Mouse (Mus musculus) ovary, postnatal 10 days (tissue): ENCODE data around the gene Rin3.

Experiments
- DNase-seq: peaks from one replicate; pipeline ENCODE4 v3.0.0; 2022; ENCODE audit warnings: low spot score

The Rin3 gene

GRCm38 (mm10) chr12:102333101-102333500 is 50.3 kb downstream of the Rin3 start:
- DNase-seq, result no peak

DNA sequence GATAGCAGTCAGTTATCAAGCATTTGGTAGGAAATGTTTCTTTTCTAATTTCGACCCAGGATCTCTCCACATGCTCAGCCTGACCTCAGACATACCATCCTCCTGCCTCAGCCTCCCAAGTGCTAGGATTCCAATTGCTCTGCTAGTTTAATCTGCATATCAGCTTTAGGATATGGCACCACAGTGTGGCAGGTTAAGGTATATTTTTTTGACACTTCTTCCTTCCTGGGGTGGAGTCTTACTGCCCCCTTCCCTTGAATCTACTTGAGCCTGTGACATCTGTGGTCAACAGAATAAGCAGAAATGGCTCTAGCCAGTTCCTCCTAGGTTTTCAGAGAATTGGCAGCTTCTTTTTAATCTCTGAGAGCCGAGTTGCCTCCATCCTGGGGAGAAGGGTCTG is 56.2 kb downstream of the Rin3 start:
- DNase-seq, result no peak

- no peak for DNase-seq
Observed at GRCm38 (mm10) chr12:102340471-102340870, 57.6 kb downstream of the Rin3 start.

- DNase-seq, result no peak
Observed at GRCm38 (mm10) chr12:102342147-102342546, 59.3 kb downstream of the Rin3 start.

DNA sequence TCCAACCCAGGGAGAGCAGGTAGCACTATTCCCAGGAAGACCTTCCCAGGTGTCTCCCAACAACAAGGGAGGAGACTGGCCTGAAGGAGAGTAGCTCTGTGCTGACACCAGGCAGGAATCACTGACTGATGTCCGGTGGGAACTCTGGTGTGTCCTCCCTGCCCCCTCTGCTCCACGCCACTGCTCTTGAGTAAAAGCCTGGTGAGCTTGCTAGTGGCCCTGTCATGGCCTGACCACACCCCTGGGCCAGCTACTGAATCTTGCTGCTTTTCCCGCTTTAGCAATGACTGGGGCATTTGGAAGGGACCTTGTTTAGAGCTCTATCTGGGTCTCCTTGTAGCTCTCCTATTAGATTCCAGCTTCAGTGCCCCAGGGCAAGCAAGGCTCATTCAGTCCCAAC is 59.8 kb downstream of the Rin3 start:
- no peak for DNase-seq

DNA sequence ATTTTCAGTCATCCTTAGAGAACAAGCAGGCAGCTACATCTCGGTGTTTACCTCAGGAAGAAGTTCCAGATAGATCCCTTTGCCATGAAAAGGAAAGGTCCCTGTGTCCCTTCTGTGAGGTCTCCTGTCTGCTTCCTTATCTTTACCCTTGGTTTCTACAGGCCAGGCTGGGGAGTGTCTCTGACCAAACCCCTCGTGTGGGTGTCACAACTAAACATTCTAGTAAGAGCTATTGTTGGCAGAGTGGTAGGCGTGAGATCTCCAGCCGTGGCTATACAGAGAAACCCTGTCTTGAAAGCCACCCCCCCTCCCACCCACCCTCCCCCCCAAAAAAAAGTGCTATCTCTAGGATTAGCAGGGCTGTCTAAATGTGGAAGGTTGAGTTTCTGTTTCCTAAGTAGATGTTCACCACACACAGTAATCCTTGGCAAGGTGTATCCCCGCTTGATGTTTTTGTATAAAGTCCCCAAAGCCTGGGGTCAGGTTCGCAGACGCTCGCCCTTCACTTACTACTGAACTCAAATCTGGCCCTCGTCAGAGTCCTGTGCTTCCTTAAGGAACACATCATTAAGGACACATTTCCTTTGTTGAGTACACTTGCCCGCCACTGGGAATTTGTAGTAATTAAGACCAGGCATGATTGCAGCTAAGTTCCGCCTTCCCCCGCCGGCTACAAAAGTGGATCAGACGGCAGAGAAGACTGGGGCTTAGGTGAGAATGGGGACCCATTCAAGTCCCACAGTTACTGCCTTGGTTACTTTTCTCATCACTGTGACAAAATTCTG is 62.4 kb downstream of the Rin3 start:
- DNase-seq, result no peak

GRCm38 (mm10) chr12:102346507-102346906 is 63.7 kb downstream of the Rin3 start:
- DNase-seq, result no peak

- DNase-seq, result no peak
Observed at GRCm38 (mm10) chr12:102348447-102348846, 65.6 kb downstream of the Rin3 start.

- no peak for DNase-seq
Observed at GRCm38 (mm10) chr12:102350997-102351396, 68.1 kb downstream of the Rin3 start.

GRCm38 (mm10) chr12:102354126-102354984 is 71.5 kb downstream of the Rin3 start:
- DNase-seq, result no peak

GRCm38 (mm10) chr12:102355784-102356183 is 72.9 kb downstream of the Rin3 start:
- DNase-seq, result no peak

- DNase-seq, result no peak
Observed at GRCm38 (mm10) chr12:102356781-102357180, 73.9 kb downstream of the Rin3 start.

GRCm38 (mm10) chr12:102359390-102359789 is 76.5 kb downstream of the Rin3 start:
- no peak for DNase-seq

- DNase-seq, result no peak
Observed at GRCm38 (mm10) chr12:102361189-102362161, 78.6 kb downstream of the Rin3 start.

DNA sequence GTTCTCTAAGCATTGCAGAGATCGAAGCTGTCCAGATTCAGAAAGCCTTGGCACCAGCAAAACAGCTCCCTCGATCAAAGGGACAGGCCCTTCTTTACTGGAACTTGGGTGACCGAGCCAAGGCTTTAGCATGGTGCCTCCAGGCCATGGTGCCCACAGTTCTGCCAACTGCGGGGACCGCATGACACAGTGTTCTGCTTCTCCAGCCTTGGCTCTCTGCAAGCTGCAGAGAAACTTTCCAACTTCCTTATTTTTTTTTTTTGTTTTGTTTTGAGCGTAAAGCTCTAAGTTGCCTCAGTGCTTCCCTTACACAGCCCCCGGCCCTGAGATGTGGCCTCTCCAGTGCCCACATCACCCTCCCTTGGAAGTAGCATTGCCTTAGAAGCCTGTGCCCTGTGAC is 82.2 kb downstream of the Rin3 start:
- DNase-seq, result no peak

GRCm38 (mm10) chr12:102366126-102366816 is 83.4 kb downstream of the Rin3 start:
- no peak for DNase-seq

GRCm38 (mm10) chr12:102367075-102367474 is 84.2 kb downstream of the Rin3 start:
- no peak for DNase-seq

- no peak for DNase-seq
Observed at GRCm38 (mm10) chr12:102368066-102368465, 85.2 kb downstream of the Rin3 start.

DNA sequence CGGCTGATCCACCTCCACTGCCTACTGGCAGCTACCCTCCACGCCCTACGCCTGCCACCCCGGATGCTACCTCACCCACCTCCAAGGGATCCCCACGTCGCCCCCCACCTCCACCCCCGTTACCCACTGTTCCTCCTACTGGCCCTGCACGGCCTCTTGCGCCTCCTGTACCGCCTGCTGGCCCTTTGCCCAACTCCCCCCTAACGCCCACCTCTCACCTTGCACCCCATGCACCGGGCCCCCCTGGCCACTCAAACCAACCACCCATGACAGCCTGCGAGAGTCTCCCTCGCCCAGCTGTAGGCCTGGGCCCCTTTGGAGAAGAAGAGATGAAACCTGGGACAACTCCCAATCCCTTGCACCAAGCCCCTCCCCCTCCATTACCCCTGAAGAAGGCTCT is 85.7 kb downstream of the Rin3 start:
- DNase-seq, result no peak

DNA sequence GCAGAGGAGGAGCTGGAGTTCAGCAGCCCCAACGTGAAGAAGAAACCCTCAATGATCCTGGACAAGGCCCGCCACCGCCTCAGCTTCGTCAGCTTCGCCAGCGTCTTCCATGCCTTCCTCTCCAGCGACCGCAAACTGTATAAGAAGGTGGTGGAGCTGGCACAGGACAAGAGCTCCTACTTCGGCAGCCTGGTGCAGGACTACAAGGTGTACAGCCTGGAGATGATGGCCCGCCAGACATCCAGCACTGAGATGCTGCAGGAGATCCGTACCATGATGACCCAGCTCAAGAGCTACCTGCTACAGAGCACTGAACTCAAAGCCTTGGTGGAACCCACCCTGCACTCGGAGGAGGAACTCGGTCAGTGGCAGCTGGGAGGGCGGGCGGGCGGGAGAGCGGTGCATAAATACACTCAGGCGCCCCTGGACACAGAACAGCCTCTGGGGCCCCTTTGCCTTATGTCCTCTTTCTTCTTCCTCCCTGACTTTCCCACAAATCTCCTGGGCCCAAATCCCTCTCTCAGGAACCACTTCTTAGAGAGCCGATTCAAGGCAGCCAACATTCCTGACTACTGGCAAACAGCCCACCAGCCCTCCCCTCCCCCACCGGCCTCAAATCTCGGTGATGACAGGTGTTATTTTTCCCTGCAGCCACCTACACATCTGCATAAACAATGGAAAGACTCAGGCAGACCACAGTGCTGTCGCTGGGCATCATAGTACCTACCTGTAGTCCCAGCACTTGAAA is 86.8 kb downstream of the Rin3 start:
- no peak for DNase-seq
